Mouse (Mus musculus) testis, adult 2 months (tissue): ENCODE data around the gene Pawr.

Experiments used
- CTCF ChIP-seq: fragments of 200-500 bp; IDR thresholded peaks from 2 replicates; pipeline ENCODE4 v1.5.1; 2012; ENCODE audit warnings: low read depth, mild to moderate bottlenecking, inconsistent platforms, low read length, moderate library complexity; ENCODE audit not compliant: control insufficient read depth, insufficient read depth, insufficient replicate concordance
- POLR2A ChIP-seq: fragments of 200-500 bp; IDR thresholded peaks from 2 replicates; pipeline ENCODE4 v1.6.1; 2012; ENCODE audit warnings: low read depth, mild to moderate bottlenecking, inconsistent platforms, low read length, moderate library complexity; ENCODE audit not compliant: control insufficient read depth

GRCm38 (mm10) chr10:108432194-108432593 is 100.3 kb downstream of the Pawr start:
- TF ChIP-seq CTCF (no peak), POLR2A (no peak)
